Mouse (Mus musculus) kidney, postnatal 25 days (tissue): ENCODE results near the gene Zbtb32.
A peak's percentile ranks its signal among the peaks of the same experiment; 100 is the strongest.

ENCODE experiments used
- DNase-seq, 2 experiments: peaks; one replicate each; pipeline ENCODE4 v3.0.0; 2021; ENCODE audit warnings: mixed read lengths in 2 of 2

Zbtb32 gene

GRCm38 (mm10) chr7:30598786-30599185 lies at the start of gene Zbtb32:
TSS of gene Zbtb32 (minus strand) at chr7:30598909.
- no peak for DNase-seq

GRCm38 (mm10) chr7:30639083-30639482 lies 40.4 kb upstream of the Zbtb32 start:
- no peak for DNase-seq

DNA sequence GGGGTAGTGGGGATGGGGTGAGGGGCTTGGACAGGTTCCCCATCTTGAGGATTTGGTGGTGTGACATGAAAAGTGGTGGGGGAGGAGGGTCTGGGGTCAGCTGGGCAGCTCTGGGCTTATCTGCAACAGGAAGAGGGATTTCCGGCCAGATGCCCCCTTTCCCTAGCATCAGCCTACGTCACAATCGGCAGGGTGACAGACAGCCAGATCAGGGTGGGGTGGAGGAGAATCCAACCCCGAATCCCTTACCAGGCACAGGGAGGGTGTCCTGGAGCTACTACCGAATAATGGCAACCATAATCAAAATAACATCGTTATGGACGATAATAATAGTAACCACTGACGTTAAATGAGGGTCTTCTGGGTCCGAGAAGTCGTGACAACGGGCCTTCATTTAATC lies 37.7 kb upstream of the Zbtb32 start:
- DNase-seq: no peak

DNA sequence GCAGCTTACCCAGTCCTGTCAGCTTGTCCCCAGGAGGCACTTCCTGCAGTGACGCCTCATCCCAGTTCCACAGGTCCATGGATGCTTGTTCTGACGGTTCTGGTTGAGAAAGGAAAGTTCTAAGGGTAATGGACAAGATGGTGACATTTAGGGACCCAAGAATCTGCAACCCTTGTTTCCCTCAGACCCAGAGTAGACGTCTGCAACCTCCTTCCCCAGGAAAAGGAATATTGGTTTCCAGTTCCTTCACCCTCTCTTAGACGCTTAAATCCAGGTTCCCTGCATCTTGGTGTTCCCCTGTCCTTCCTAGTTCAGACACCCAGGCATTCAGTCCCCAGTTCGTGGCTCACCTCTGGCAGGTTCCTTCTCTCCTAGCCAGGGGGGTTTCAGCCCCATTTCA lies 37.0 kb upstream of the Zbtb32 start, which contains the start of gene Etv2:
Gene Etv2, minus strand, starts transcription at position 101 of the 400 bp plus-strand sequence.
- no peak for DNase-seq

DNA sequence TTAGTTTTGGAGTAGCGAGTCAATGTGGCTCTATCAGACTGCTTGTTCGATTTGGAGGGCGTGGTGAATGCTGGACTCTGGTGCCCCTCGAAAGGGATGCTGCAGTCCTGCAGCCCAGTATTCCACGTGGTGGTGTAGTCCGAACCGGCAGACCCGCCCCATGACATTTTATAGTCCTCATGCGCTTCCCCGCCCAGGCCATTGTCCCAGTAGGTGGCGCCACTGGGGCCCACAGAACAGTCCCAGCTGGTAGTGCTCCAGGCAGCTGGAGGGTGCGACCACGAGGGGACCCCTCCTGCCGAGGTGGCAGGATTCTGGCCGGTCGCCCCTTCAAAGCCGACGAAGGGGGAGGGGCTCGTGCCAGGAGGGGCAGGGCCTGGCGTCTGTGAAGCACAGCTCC lies 35.9 kb upstream of the Zbtb32 start:
- DNase-seq: peak; percentile 56 to 57

DNA sequence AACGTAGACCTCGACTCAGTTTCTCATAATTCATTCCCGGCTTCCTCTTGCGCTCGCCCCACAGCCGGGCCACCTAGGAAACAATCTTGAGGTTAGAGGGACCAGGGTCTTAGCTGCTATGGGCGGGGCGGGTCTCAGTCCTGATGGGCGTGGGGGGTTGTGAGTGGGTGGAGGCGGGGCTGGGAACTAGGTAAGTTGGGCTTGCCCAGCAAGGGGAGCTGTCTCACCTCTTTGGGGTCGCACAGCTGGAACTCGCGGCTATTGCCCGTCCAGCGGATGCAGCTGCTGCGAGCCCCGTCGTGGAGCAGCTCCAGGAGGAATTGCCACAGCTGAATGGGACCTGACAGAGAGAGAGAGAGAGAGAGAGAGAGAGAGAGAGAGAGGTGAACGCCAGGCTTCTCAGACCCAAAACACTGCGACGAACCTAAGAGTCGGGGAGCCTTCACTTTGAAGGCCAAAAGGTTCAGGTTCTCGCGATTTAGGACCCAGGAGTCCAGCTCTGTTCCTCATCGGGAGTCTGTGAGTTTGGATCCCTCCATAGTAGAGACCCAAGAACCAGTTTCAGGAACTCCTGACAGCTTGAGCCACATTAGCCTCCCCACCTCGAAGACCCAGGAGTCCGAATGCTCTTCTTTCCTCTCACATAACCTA lies 35.2 kb upstream of the Zbtb32 start:
- DNase-seq: no peak

DNA sequence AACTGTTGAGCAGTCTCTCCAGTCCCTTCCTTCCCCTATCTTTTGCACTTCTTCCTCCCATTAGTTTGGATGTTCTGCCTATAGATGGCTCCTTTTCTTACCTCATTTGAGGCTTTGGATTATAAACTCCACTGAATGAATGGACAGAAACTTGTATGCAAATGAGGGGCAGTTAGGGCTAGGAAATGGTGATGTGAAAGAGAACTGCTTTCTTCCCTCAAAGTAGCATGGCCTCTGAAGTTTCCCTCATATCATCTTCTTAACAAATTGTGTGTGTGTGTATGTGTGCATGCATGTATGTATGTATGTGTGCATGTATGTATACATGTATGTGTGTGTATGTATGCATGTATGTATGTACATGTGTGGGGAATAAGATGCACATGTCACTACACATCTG lies 30.3 kb upstream of the Zbtb32 start:
- DNase-seq: no peak

DNA sequence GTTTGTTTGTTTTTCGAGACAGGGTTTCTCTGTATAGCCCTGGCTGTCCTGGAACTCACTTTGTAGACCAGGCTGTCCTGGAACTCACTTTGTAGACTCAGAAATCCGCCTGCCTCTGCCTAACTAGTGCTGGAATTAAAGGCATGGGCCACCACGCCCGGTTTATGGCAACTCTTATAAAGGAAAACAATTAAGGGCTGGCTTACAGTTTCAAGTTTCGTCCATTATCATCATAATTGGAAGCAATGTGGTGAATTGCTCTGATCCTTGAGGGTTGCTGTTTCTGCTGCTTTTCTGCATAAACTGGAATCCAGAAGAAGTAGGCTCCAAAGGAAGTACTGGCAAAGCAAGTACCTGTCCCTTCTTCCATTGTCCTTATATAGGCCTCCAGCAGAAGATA lies 27.9 kb upstream of the Zbtb32 start:
- no peak for DNase-seq

DNA sequence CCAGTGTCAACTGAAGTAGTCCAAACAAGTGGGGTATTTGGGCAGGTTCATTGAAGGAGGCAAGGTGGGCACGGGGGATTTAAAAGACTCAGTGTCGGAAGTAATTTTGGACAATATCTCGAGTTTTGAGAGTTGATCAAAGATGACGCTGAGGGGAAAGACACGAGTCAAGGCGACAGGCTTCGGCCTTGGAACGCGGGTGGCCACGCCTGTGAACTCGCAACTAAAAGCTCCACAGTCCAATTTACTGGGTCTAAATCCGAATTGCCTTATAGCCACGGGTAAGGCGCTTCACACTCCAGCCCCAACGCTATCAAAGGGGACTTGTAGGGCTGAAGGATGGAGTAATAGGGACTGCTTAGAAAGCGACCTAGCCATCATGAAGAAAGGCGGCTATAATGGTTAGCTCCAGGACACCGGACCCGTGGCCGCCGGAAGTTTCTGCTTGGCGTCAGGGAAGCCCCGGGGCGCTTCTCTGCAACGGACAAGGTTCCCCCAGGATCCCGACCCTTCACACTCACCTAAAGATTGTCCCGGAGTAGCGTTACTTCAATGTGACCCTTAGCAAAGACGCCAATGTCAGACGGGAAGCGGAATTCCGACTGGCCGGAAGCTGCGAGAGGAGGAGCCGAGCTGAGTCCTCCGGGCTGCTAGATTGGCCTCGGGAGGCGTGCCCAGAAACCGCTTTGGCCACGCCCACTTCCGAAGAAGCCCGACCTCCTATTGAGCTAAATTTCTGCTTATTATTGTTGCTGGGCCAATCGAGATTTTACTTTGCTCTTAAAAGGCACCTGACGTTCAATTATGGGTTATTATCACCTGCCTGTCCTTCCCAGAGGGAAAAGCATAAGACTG lies 27.0 kb upstream of the Zbtb32 start, which contains the start of gene Cox6b1:
Gene Cox6b1, minus strand, starts transcription at position 622 of the 855 bp plus-strand sequence.
- peak; percentile 89 to 94 for DNase-seq

GRCm38 (mm10) chr7:30619202-30619601 lies 20.5 kb upstream of the Zbtb32 start:
- peak in 1 of 2 experiments; percentile 56 for DNase-seq

DNA sequence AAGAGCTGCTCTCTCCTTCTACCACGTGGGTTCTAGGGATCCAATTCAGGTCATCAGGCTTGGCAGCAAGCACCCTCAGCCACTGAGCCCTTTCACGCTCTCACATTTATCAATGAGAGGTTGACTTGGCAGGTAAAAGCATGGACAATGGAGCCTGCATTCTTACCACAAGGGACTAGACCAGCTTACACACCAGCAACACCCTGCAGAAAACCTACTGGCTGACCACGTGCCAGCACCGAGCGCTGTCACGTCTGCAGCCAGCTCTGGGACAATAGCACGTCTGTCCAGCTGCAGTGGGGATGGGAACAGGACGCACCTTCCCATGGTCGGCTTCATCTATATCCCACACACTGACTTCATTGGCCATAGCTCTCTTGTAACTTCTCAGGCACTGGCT lies 19.9 kb upstream of the Zbtb32 start:
- no peak for DNase-seq

DNA sequence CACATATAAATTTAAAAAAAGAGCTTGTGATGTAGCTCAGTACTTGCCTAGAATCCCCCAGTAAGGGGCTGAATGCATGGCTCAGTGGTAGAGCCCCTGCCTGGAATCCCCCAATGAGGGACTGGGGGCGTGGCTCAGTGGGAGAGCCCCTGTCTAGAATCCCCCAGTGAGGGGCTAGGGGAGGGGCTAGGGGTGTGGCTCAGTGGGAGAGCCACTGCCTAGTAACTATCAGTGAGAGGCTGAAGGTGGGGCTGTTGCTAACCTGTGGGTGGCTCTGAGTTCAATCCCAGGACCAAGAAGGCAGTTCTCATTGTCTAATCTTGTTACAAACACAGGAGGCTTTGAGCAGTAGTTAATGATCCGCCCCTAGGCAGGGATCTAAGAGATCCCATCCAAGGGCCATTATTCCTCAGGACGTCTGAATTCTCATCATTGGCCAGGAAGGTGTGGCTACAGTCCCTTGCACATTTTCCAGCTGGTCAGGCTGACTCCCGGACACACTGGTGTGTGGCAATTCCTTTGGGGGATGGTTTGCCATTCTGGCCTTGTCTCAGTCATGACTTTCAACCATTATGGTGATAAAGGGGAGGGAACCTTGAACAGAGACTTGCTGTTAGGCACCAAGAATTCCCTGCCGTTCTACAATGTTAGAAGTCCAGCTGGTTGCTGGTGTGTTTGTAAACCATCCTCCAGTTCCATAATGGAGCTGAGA lies 16.5 kb upstream of the Zbtb32 start:
- no peak for DNase-seq

DNA sequence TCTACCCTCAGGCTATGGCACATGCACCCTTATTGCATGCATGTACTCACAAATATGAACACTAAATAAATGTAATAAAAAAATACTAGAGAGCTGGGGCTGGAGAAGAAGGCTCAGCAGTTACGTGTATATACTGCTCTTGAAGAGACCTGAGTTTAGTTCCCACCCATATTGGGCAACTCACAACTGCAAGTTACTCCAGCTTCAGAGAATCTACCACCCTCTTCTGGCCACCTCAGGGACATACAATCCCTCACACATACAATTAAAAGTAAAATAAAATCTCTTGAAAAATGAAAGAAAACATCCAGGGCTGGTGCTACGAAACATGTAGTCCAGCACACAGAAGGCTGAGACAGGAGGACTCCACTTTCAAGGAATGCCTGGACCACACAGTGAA lies 15.7 kb upstream of the Zbtb32 start:
- DNase-seq: no peak

DNA sequence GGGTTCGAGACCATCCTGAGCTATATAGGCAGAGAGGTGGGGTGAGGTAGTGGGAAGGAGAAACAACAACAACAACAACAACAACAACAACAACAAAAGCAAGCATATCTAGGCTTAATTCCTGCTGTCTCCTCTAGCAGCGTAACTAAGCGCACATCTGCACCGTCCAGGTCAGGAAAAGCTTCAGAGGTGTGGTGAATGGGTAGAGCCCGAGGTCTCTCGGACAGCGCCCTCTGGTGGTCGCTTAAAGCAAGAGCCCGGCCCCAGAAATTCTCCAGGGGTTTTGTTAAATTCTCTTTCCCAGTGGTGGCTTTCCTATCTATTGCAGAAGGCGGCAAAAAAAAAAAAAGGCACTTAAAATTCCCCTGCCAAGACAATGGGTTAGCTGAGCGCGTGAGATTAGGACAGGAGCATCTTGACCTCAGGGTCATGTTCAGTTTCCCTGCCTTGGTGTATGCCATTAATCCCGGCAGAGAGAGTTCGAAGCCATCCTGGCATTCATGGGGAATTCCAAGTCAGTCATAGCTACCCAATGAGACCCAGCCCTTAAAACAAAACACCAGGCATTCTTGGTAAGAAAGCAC lies 14.9 kb upstream of the Zbtb32 start:
- DNase-seq: peak; percentile 74 to 78

DNA sequence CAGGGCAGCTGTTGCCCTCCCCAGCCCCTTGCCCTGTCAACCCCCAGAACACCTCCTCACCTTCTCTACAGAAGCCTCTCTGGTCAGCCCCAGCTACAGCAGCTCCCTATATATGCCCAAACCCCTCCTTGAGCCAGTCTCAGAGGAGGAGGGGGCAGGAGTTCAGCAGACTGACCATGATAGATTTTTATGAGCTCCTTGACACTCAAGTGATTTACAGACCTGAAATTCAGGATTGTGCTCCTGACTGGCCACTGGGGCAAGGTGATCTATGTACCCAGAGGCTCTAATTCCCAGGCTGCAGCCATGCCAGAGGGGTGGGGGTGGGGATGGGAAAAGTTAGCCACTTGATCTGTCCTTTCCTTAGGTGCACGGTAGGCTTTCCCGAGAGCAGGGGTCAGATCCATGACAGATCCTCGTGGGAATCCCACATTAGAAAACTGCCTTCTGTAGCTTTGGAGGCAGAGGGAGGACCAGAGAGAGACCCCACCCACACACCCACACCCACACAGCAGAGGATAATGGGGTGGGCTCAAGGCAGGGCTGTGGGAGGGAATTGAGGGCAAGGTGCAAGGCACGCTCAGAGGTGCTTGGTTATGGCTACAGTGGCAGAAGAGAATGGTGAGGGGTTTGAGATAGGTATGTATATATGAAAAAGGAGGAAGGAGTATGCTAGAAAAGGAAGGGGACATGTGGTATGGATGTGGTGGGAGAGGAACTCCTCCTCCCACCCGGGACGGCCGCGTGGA lies 14.1 kb upstream of the Zbtb32 start, which contains the start of gene Upk1a:
Gene Upk1a, minus strand, starts transcription at position 194 of the 749 bp plus-strand sequence.
- no peak for DNase-seq

DNA sequence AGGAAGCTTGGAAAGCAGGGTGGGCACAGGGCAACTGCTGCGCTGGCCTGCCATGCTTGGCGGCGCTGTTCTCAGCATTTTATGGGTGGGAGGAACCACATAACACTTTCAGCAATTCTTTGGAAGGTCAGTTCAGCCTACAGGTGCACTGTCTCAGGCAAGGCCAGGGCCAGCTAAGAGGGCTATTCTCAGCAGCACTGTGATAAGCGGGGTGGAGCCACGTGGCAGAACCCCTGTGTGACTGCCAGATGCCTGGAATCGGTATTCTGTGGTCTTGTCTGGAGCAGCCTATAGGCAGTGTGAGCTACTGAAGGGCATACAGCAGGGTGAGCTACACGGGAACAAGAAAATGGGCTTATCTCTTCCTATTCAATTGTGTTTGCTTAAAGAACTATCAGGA lies 11.3 kb upstream of the Zbtb32 start:
- DNase-seq: peak in 1 of 2 experiments; percentile 42

GRCm38 (mm10) chr7:30608476-30608875 lies 9.8 kb upstream of the Zbtb32 start:
- no peak for DNase-seq

- DNase-seq: peak; percentile 76 to 80
Observed at GRCm38 (mm10) chr7:30607706-30608309, 9.1 kb upstream of the Zbtb32 start.

DNA sequence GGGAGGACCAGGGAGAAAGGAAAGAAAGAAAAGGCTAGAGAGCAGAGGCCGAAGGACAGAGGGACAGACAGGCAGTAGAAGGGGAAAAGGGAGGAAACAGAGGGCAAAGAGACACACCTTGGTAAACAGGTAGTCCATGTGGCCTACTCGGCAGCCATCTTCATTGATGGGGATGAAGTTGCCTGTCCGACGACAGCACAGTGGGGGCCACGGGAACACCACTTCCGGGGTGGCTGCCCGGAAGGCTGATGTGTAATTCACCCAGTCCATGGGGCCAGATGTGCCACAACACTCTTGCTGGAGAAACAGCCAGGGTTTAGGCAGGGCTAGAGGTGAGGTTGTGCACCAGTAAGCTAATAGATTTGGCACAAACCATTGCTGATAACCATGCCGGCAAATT lies 6.2 kb upstream of the Zbtb32 start:
- DNase-seq: no peak

- no peak for DNase-seq
Observed at GRCm38 (mm10) chr7:30604424-30604823, 5.7 kb upstream of the Zbtb32 start.

- peak; percentile 66 to 89 for DNase-seq
Observed at GRCm38 (mm10) chr7:30602583-30602982, 3.9 kb upstream of the Zbtb32 start.

DNA sequence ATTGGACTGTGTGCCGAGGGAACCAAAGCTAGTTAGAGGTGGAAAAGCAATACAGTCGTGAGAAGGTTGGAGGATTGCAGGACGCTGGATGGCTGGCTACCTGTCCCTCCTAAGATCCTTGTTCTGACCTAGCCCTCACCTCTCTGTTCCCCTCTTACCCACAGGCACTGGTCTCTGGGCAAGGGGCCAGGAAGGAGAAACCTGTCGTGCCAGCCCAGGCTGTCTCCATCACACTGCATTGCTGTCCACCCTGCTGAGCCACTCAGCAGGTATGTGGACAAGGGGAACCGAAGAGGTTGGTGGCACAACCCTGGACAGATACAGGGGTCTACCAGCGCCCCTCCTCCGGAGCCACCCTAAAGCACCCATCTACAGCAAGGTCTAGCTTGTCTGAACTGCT lies 1.9 kb upstream of the Zbtb32 start:
- DNase-seq: peak; percentile 68 to 82
